In the genomic region with DNA sequence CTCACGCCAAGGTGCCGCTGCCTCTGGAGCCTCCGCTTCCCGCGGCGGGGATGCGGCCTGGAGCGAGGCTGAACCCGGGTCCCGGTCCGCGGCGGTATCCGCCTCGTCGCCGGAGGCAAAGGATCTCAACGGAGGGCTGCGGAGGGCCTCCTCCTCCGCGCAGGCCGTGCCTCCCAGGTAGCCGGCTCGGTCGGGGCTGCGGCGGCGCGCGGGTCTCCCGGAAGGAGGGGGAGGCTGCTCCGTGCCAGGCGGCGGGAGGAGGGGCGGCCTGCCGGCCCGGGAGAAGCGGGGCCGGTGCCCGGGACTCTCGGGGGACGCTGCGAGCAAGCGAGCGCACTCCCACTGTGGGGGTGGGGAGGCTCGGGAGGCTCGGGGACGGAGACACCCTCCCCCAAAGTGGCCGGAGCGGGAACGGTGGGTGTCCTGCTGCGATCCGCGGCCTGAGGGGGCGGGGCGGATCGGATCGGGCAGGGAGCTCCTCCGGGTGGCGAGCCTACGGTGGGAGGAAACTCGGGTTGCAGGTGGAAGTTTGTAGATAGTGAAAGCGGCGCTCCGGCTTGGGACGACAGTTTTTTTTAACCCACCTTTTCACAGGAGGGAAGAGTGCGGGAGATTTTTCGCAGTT, we compare ENCODE assay signal across 8 mouse cellular contexts. TPM values are rescaled to one million over a fixed set of nuclear protein-coding genes. Genes with fewer than 3 reads are reported as not detected.
DNase-seq lines count a peak whose midpoint lies in the region; ATAC-seq lines count a peak whose summit lies in the region.

No protein-coding gene starts in this region.

- H3K27ac ChIP-seq in embryonic facial prominence, embryonic 12.5 days, result peak overlapping the region; percentile 87
- peak overlapping the region; percentile 22 for H3K27ac ChIP-seq in macrophage

- peak; percentile 61 for DNase-seq in ES-CJ7 (ENCODE audit: low read depth, low spot score)
- DNase-seq in adrenal gland, adult 8-10 months, result peak; percentile 60
- DNase-seq in heart, postnatal 10 days, result peak; percentile 66 to 67
- peak; percentile 53 to 86 for DNase-seq in kidney, postnatal 36 days
- peak; percentile 43 for DNase-seq in right cerebral cortex, postnatal 14 days
- DNase-seq in T-cell, adult 2 months (ENCODE audit: low spot score), result no peak

- H3K36me3 ChIP-seq in embryonic facial prominence, embryonic 12.5 days, result peaks cover 5% of the 10 kb centered on the region
- H3K36me3 ChIP-seq in macrophage (ENCODE audit: inconsistent target), result no peaks in the 10 kb centered on the region

- H3K79me2 ChIP-seq in macrophage (ENCODE audit: inconsistent target), result peaks cover 37% of the 10 kb centered on the region

- peak; percentile 18; the same call in 1 of the 2 replicates for ATAC-seq in embryonic facial prominence, embryonic 12.5 days (ENCODE audit: insufficient number of reproducible peaks, insufficient read depth, low FRiP score, low TSS enrichment)

- WGBS in embryonic facial prominence, embryonic 12.5 days, result under 1% methylated on average over 58 of the region's 68 CpGs
- 2% methylated on average over 57 of the region's 68 CpGs for WGBS in macrophage (ENCODE audit: missing documents)

- H3K27me3 ChIP-seq in embryonic facial prominence, embryonic 12.5 days, result no peaks in the 10 kb centered on the region

- peak overlapping the region; percentile 65 for H3K4me2 ChIP-seq in embryonic facial prominence, embryonic 12.5 days (replicated peaks)

- peak overlapping the region; percentile 93 for H3K4me3 ChIP-seq in embryonic facial prominence, embryonic 12.5 days
- peak overlapping the region; percentile 54 for H3K4me3 ChIP-seq in macrophage (ENCODE audit: inconsistent target)

- intact Hi-C loops in heart, postnatal 10 days (cut with DNase I), result no loop called here

- H3K9ac ChIP-seq in embryonic facial prominence, embryonic 12.5 days, result peak overlapping the region; percentile 96

- peaks cover 10% of the 10 kb centered on the region for H3K4me1 ChIP-seq in embryonic facial prominence, embryonic 12.5 days

- H3K9me3 ChIP-seq in embryonic facial prominence, embryonic 12.5 days, result no peaks in the 10 kb centered on the region

RNA-seq across cellular contexts. Expression of a gene that starts 0.5 kb away (rescaled TPM):
- 10 to 100 TPM; 14.6 to 17.4 (median 15.4) TPM for total RNA-seq in adrenal gland, adult 8-10 months (2022)
- 73.9 and 76.3 TPM in 2 replicates for polyA plus RNA-seq in embryonic facial prominence, embryonic 12.5 days (2016; fragmentation: Nextera tagmentation; extraction: Ambion mirVana)
- 10 to 100 TPM; 10.2 to 15.1 TPM for total RNA-seq in heart, postnatal 10 days (2021)
- 10 to 100 TPM in 12 of 26 experiments, 1 to 10 TPM in 14; 2.4 to 21.7 (median 9.3) TPM for total RNA-seq in macrophage (2018; cell fraction: chromatin; rRNA removed)
- 10 to 100 TPM in 7 of 26 experiments, 1 to 10 TPM in 19; 3.0 to 13.0 (median 7.8) TPM for total RNA-seq in macrophage (2018; cell fraction: cytosol; rRNA removed)
- total RNA-seq in macrophage (2018; cell fraction: nucleus; rRNA removed), result 10 to 100 TPM in 11 of 26 experiments, 1 to 10 TPM in 15; 3.3 to 38.5 (median 8.2) TPM
- 7.4 to 22.5 TPM (median 14.2 TPM) in 3 replicates for polyA plus RNA-seq in macrophage (2018)

RNA-seq across cellular contexts. Expression of a gene that starts 54.6 kb away (rescaled TPM):
- not detected for total RNA-seq in adrenal gland, adult 8-10 months (2022)
- polyA plus RNA-seq in embryonic facial prominence, embryonic 12.5 days (2016; fragmentation: Nextera tagmentation; extraction: Ambion mirVana), result not detected in 2 replicates
- not detected for total RNA-seq in heart, postnatal 10 days (2021)
- total RNA-seq in macrophage (2018; cell fraction: chromatin; rRNA removed), result not detected
- not detected for total RNA-seq in macrophage (2018; cell fraction: cytosol; rRNA removed)
- not detected for total RNA-seq in macrophage (2018; cell fraction: nucleus; rRNA removed)
- polyA plus RNA-seq in macrophage (2018), result not detected in 3 replicates
